Mouse (Mus musculus) adrenal gland, postnatal 0 days (tissue): ENCODE measurements around the gene Smdt1. TPM values are rescaled to one million over a fixed set of nuclear protein-coding genes. Genes with fewer than 3 reads are reported as not detected.

ENCODE experiments used
- microRNA-seq: library from miRNA; unstranded; fragments of <30 nt; microRNA quantifications from one replicate; pipeline ENCODE4, GENCODE M21; 2016; ENCODE audit warnings: borderline replicate concordance; ENCODE audit not compliant: insufficient number of aligned reads
- polyA plus RNA-seq: library from polyadenylated mRNA; unstranded; fragments of >200 nt; fragmentation: Nextera tagmentation; extraction: Ambion mirVana; gene quantifications from 2 replicates; pipeline ENCODE4 v1.2.1, GENCODE M21; 2015

Gene Smdt1
- polyA plus RNA-seq, result 270 and 273 TPM in 2 replicates

DNA sequence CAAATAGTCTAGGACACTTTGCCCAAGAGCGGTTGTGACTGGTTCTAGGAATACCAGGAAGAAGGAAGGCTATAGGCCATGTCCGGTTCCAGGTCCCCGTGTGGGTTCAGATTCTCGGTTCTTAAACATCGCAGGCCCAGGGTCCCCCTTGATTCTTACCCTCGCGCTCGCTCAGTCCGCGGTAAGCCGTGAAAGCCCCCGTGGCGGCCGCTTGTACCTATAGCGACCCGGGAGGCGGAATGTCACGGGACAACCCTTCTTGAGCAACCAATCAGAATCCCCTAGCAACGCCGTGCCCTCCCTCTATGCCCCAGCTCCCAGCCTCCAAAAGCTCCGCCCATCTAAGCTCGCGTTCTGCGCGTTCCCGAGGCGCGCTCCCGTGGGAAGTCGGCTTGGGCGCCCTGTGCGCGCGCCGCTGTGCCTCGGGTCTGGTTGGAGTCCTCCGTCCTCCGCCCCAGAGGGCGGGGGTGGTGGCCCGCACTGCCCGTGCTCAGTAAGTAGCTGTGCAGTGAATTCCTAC is at the start of gene Smdt1, which contains the start of the genes Naga and Pheta2:
Smdt1 (plus strand) TSS at position 367 of the 520 bp plus-strand sequence.
Naga (minus strand) TSS at position 333 of the 520 bp plus-strand sequence.
Pheta2 (plus strand) TSS at position 350 of the 520 bp plus-strand sequence.

DNA sequence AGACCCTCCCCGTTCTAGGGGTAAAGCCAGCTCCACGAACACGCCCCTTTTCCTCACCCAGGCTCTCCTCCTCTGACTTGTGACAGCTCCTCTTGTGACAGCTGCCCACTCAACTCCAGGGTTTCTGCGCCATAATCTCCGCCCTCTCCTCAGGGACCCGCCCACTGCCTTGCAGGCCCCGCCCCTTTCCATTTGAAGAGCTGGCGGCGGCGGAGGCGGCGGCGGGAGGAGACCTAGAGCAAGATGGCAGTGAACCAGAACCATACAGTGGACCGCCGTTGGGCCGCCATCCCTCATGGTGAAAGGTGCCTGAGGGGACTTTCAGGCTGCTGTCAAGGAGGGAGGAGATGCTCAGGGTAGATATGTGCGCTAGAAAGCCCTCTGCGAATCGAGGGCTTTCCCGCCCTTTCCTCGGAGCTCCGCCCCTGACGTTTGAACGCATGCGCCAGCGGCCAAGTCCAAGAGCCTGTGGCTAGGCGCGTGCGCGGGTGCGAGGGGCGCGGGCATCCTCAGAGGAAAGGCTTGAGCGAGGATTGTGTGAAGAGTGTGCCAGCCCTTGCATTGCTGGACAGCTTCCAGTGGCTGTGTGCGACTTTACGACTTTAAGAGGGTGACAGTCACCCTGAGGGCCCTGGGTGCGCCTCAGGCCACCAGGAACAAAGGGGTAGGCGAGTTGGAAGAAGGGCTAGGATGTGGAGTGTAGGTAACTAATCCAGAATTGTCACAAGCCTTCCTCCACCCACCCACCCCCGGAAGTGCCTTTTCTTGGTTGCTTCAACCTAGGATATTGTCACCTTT is 39.8 kb upstream of the Smdt1 start, which contains the start of gene Wbp2nl:
Wbp2nl (plus strand) TSS at position 191 of the 798 bp plus-strand sequence.

GRCm38 (mm10) chr15:82354126-82354945 is 15.6 kb downstream of the Smdt1 start, which contains the start of gene Ndufa6:
Gene Ndufa6 (minus strand): TSS chr15:82354322.

DNA sequence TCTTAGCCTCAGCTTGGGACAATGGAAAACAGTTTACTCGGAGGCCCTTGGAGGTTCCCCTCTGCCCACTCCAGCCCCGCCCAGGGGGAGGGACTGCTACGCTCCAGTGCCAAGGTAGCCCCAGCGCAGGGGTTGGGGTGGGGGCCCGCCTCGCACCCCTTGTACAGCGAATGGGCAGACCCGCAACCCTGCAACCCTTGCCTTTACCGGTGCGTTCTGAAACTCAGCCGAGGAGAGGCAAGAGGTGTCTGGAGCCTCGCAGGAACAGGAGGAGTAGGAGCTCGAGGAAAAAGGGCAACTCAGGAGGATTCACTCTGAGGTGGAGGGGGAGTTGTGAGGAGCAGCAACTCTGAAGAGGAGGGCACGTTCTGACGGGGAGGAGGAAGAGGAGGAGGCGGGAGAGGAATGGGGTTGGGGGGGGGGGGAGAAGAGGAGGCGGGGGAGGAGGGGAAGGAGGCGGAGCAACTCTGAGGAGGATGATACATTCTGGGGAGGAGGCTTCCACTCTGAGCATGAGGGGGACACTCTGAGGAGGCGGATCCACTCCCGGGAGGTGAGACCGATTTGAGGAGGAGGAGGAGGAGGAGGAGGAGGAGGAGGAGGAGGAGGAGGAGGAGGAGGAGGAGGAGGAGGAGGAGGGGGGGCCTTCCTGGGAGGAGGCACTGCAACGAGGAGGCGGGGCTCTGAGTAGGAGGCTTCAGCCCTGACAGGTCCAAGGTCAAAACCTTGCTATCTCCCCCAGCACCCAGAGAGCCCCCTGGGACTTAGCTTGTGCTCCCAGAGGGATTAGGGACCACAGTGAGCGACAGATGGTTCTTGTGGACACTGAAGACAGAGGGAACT is 41.3 kb downstream of the Smdt1 start, which contains the start of gene Cyp2d22:
Cyp2d22 (minus strand) TSS at position 390 of the 843 bp plus-strand sequence.

GRCm38 (mm10) chr15:82393922-82394321 is 55.2 kb downstream of the Smdt1 start, which contains the start of gene Cyp2d11:
Gene Cyp2d11 (minus strand): TSS chr15:82394022.

Small RNA genes within 50 kb of the gene (microRNA-seq; reads per million reads assigned to microRNA genes)
- gene Mir7684, result not detected

Other genes with a start within 250 kb of the Smdt1 start
- 5.3 and 5.7 TPM in 2 replicates for gene Ccdc134, start 211.0 kb upstream of the Smdt1 start, polyA plus RNA-seq
- 53.9 and 76.2 TPM in 2 replicates for gene Srebf2, start 191.8 kb upstream of the Smdt1 start, polyA plus RNA-seq
- gene Shisa8, start 126.1 kb upstream of the Smdt1 start, polyA plus RNA-seq, result 0.25 and 0.27 TPM in 2 replicates
- 0.16 and 0.26 TPM in 2 replicates for gene Tnfrsf13c, start 114.6 kb upstream of the Smdt1 start, polyA plus RNA-seq
- 24.4 and 24.9 TPM in 2 replicates for gene Cenpm, start 94.2 kb upstream of the Smdt1 start, polyA plus RNA-seq
- 0.25 and 0.44 TPM in 2 replicates for gene 1500009C09Rik, start 86.6 kb upstream of the Smdt1 start, polyA plus RNA-seq
- 8.6 and 22.3 TPM in 2 replicates for gene Sept3, start 64.1 kb upstream of the Smdt1 start, polyA plus RNA-seq
- 0.17 TPM in 1 of 2 replicates, not detected in the other for gene Wbp2nl, start 40.0 kb upstream of the Smdt1 start, polyA plus RNA-seq
- gene Naga, start within 50 bp of the Smdt1 start, polyA plus RNA-seq, result 52.3 and 72.5 TPM in 2 replicates
- 6.5 and 6.8 TPM in 2 replicates for gene Pheta2, start within 50 bp of the Smdt1 start, polyA plus RNA-seq
- 1,413 and 2,016 TPM in 2 replicates for gene Ndufa6, start 15.4 kb downstream of the Smdt1 start, polyA plus RNA-seq
- gene Cyp2d22, start 41.3 kb downstream of the Smdt1 start, polyA plus RNA-seq, result 29.6 and 38.1 TPM in 2 replicates
- gene Cyp2d11, start 55.1 kb downstream of the Smdt1 start, polyA plus RNA-seq, result not detected in 2 replicates
- gene Cyp2d10, start 68.2 kb downstream of the Smdt1 start, polyA plus RNA-seq, result 7.0 and 10.8 TPM in 2 replicates
- 5.7 and 8.7 TPM in 2 replicates for gene Cyp2d9, start 94.5 kb downstream of the Smdt1 start, polyA plus RNA-seq
- not detected in 2 replicates for gene Cyp2d12, start 216.1 kb downstream of the Smdt1 start, polyA plus RNA-seq